Mouse (Mus musculus): ENCODE data around the gene Selenbp1. TPM values are rescaled to one million over a fixed set of nuclear protein-coding genes. Genes with fewer than 3 reads are reported as not detected.
A peak's percentile ranks its signal among the peaks of the same experiment; 100 is the strongest.

The Selenbp1 gene
- total and polyA plus RNA-seq, 3 experiments, result 100 to 190 (median 122) TPM

DNA sequence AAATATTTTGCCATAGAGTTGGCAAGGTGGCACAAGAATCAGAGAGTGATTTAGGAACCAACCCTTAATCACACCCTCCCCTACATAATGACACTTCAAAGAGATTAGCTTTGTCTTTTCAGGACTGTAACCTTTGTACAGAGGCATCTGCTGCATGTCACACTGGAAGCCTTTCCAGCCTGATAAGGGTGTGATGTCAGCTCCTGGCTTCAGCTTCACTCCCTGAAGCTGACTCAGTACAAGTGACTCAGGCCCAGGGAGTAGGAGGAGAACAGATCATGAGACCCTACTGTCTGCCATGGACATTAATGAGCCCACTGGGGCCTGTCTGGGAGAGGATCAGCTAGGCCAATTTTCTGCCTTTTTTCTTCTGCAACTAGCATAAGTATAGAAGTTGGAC is 54.7 kb downstream of the Selenbp1 start:
- Histone ChIP-seq H3K4me3 (no peak overlapping the region), H3K27me3 (ENCODE audit: control insufficient read depth, insufficient read depth, low read length) (no peaks in the 10 kb centered on the region), H3K4me1 (ENCODE audit: control insufficient read depth, insufficient read depth, low read length) (peaks cover 20% of the 10 kb centered on the region), H3K36me3 (ENCODE audit: control insufficient read depth, insufficient read depth, low read length) (peaks cover 34% of the 10 kb centered on the region), H3K79me2 (replicated peaks; ENCODE audit: control insufficient read depth, insufficient read depth, low read length) (no peaks in the 10 kb centered on the region; the same call in 1 of the 2 replicates), H3K27ac (peak overlapping the region; percentile 56), H3K9ac (ENCODE audit: low read depth, low read length) (no peak overlapping the region)
- no peak for TF ChIP-seq POLR2A (IDR thresholded peaks at IDR 0.05; ENCODE audit: insufficient read depth, low read depth, low read length)
- peak; percentile 95 for TF ChIP-seq EP300 (IDR thresholded peaks at IDR 0.05; ENCODE audit: insufficient read depth, low read depth, low read length)
- intact Hi-C loops (cut with DNase I), result no loop called here
- DNase-seq, result peak; percentile 72 to 87

DNA sequence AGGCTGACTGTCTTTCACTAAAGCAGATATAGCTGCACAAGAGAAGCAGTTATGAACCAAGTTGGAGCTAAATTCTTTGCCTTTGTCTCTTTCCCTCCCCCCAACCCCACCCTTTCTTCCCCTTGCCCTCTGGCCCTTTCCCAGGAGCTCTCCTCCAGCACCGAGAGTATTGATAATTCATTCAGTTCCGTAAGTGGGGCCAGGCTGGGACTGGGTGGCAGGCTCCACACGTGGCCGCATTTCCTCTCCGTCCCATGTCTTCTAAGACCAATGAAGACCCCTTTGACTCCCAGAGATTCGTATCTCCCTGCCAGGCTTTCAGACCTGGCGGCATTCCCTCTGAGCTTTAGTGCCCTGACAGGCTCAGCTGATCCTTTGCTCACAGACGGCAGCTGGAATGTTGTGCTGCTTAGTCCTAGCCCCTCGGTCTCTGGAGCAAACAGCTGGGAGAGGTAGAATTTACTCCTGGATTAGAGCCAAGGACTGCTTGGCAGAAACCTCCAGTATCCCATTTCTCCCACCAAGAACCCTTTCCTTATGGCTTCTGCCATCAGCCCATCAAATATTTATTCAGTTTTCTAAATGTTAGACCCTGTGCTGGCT is 56.4 kb downstream of the Selenbp1 start:
- peak overlapping the region; percentile 18 for H3K27ac ChIP-seq
- intact Hi-C loops (cut with DNase I), result no loop called here

More for the DNA sequence above, 56.4 kb downstream of the Selenbp1 start:
- Histone ChIP-seq H3K79me2 (replicated peaks; ENCODE audit: control insufficient read depth, insufficient read depth, low read length) (no peaks in the 10 kb centered on the region), H3K9ac (ENCODE audit: low read depth, low read length) (no peak overlapping the region; the same call in 1 of the 2 replicates), H3K4me3 (no peak overlapping the region), H3K4me1 (ENCODE audit: control insufficient read depth, insufficient read depth, low read length) (peaks cover 20% of the 10 kb centered on the region), H3K27me3 (ENCODE audit: control insufficient read depth, insufficient read depth, low read length) (no peaks in the 10 kb centered on the region), H3K36me3 (ENCODE audit: control insufficient read depth, insufficient read depth, low read length) (peaks cover 34% of the 10 kb centered on the region)
- DNase-seq, result no peak
- WGBS, result 27% methylated on average over 9 of the region's 9 CpGs
- TF ChIP-seq EP300 (IDR thresholded peaks at IDR 0.05; ENCODE audit: insufficient read depth, low read depth, low read length), result no peak
- no peak for TF ChIP-seq POLR2A (IDR thresholded peaks at IDR 0.05; ENCODE audit: insufficient read depth, low read depth, low read length)
- no peak for TF ChIP-seq CTCF (IDR thresholded peaks at IDR 0.05)

Other genes starting within 250 kb of the Selenbp1 start
- gene Selenbp2, start 239.5 kb upstream of the Selenbp1 start, total RNA-seq (2021), result 10 to 100 TPM; 12.4 to 19.0 TPM
- gene Selenbp2, start 239.5 kb upstream of the Selenbp1 start, polyA plus RNA-seq (2012; rRNA removed), result 4.1 and 6.8 TPM in 2 replicates
- gene Cgn, start 146.6 kb upstream of the Selenbp1 start, total RNA-seq (2021), result under 1 TPM; 0.25 to 0.50 TPM
- 0.26 and 0.43 TPM in 2 replicates for gene Cgn, start 146.6 kb upstream of the Selenbp1 start, polyA plus RNA-seq (2012; rRNA removed)
- 10 to 100 TPM; 17.3 TPM for gene Pogz, start 95.5 kb upstream of the Selenbp1 start, total RNA-seq (2021)
- 13.7 and 16.4 TPM in 2 replicates for gene Pogz, start 95.5 kb upstream of the Selenbp1 start, polyA plus RNA-seq (2012; rRNA removed)
- 100 to 1,000 TPM; 212 to 223 TPM for gene Psmb4, start 46.1 kb upstream of the Selenbp1 start, total RNA-seq (2021)
- gene Psmb4, start 46.1 kb upstream of the Selenbp1 start, polyA plus RNA-seq (2012; rRNA removed), result 232 and 374 TPM in 2 replicates
- 1 to 10 TPM; 6.6 to 8.0 TPM for gene Rfx5, start 21.0 kb downstream of the Selenbp1 start, total RNA-seq (2021)
- gene Rfx5, start 21.0 kb downstream of the Selenbp1 start, polyA plus RNA-seq (2012; rRNA removed), result 5.6 and 7.1 TPM in 2 replicates
- gene Pi4kb, start 41.7 kb downstream of the Selenbp1 start, total RNA-seq (2021), result 10 to 100 TPM; 25.8 to 29.5 TPM
- 18.7 and 28.7 TPM in 2 replicates for gene Pi4kb, start 41.7 kb downstream of the Selenbp1 start, polyA plus RNA-seq (2012; rRNA removed)
- gene Zfp687, start 82.4 kb downstream of the Selenbp1 start, total RNA-seq (2021), result 10 to 100 TPM; 11.0 to 13.5 TPM
- gene Zfp687, start 82.4 kb downstream of the Selenbp1 start, polyA plus RNA-seq (2012; rRNA removed), result 10.6 and 10.9 TPM in 2 replicates
- gene Psmd4, start 109.6 kb downstream of the Selenbp1 start, total RNA-seq (2021), result 100 to 1,000 TPM; 121 to 140 TPM
- 119 and 144 TPM in 2 replicates for gene Psmd4, start 109.6 kb downstream of the Selenbp1 start, polyA plus RNA-seq (2012; rRNA removed)
- 10 to 100 TPM; 15.8 to 16.8 TPM for gene Pip5k1a, start 173.9 kb downstream of the Selenbp1 start, total RNA-seq (2021)
- gene Pip5k1a, start 173.9 kb downstream of the Selenbp1 start, polyA plus RNA-seq (2012; rRNA removed), result 11.8 and 17.9 TPM in 2 replicates
- gene Vps72, start 178.0 kb downstream of the Selenbp1 start, total RNA-seq (2021), result 10 to 100 TPM; 31.8 to 36.5 TPM
- gene Vps72, start 178.0 kb downstream of the Selenbp1 start, polyA plus RNA-seq (2012; rRNA removed), result 34.5 and 39.2 TPM in 2 replicates
- gene Tmod4, start 191.4 kb downstream of the Selenbp1 start, total RNA-seq (2021), result 10 to 100 TPM; 22.6 to 30.9 TPM
- gene Tmod4, start 191.4 kb downstream of the Selenbp1 start, polyA plus RNA-seq (2012; rRNA removed), result 23.3 and 25.6 TPM in 2 replicates
- gene Scnm1, start 201.0 kb downstream of the Selenbp1 start, total RNA-seq (2021), result 10 to 100 TPM; 28.3 to 32.1 TPM
- 46.8 and 67.9 TPM in 2 replicates for gene Scnm1, start 201.0 kb downstream of the Selenbp1 start, polyA plus RNA-seq (2012; rRNA removed)
- gene Lysmd1, start 201.0 kb downstream of the Selenbp1 start, total RNA-seq (2021), result 1 to 10 TPM; 4.5 to 6.3 TPM
- gene Lysmd1, start 201.0 kb downstream of the Selenbp1 start, polyA plus RNA-seq (2012; rRNA removed), result 5.8 and 7.8 TPM in 2 replicates
- gene Tnfaip8l2, start 209.3 kb downstream of the Selenbp1 start, total RNA-seq (2021), result 1 to 10 TPM; 1.5 to 2.1 TPM
- 3.3 and 4.9 TPM in 2 replicates for gene Tnfaip8l2, start 209.3 kb downstream of the Selenbp1 start, polyA plus RNA-seq (2012; rRNA removed)
- gene Sema6c, start 227.4 kb downstream of the Selenbp1 start, total RNA-seq (2021), result 1 to 10 TPM; 3.8 to 3.9 TPM
- 16.9 and 21.1 TPM in 2 replicates for gene Sema6c, start 227.4 kb downstream of the Selenbp1 start, polyA plus RNA-seq (2012; rRNA removed)

Measured in heart, adult 2 months (tissue).